Mouse (Mus musculus): ENCODE results near the gene Arl15. TPM values are rescaled to one million over a fixed set of nuclear protein-coding genes. Genes with fewer than 3 reads are reported as not detected.
"Not testable (repeated sequence)": the region's sequence is repeated elsewhere in the genome, so short reads cannot be mapped to it uniquely, and the experiment has no call there.

Arl15 gene
- 1 to 10 TPM; 4.4 to 6.1 TPM for total RNA-seq (2021)
- long read RNA-seq, experiment 1, partial matches to known transcripts: 0 of 3 reads
- long read RNA-seq, experiment 1, other reads (novel, unspliced or antisense): 3 of 3 reads
- long read RNA-seq, experiment 2, partial matches to known transcripts: 0 of 2 reads
- long read RNA-seq, experiment 2, other reads (novel, unspliced or antisense): 2 of 2 reads

GRCm38 (mm10) chr13:113794039-113794704, at the start of gene Arl15:
TSS of gene Arl15 (plus strand) at chr13:113794505.
- peak; percentile 97 for DNase-seq

- no peak for DNase-seq
Measured at GRCm38 (mm10) chr13:113745301-113745700, 49.0 kb upstream of the Arl15 start.

DNA sequence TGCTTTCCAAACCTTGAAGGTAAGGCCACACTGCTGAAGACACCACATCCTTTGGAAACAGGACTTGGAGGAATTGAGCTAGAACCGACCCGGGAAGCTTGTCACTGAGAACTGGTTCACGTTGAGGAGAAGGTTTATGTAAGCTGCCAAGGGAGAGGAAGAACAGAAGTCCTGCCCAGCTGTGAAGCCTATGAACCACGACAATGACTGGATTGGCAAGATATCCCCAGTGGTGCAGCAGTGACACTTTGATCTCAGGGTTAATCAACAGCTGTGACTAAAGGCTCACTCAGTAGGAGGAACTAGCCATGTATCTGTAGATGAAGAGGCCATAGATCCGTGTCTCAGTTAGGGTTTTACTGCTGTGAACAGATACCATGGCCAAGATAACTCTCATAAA, 43.5 kb upstream of the Arl15 start:
- no peak for DNase-seq

DNA sequence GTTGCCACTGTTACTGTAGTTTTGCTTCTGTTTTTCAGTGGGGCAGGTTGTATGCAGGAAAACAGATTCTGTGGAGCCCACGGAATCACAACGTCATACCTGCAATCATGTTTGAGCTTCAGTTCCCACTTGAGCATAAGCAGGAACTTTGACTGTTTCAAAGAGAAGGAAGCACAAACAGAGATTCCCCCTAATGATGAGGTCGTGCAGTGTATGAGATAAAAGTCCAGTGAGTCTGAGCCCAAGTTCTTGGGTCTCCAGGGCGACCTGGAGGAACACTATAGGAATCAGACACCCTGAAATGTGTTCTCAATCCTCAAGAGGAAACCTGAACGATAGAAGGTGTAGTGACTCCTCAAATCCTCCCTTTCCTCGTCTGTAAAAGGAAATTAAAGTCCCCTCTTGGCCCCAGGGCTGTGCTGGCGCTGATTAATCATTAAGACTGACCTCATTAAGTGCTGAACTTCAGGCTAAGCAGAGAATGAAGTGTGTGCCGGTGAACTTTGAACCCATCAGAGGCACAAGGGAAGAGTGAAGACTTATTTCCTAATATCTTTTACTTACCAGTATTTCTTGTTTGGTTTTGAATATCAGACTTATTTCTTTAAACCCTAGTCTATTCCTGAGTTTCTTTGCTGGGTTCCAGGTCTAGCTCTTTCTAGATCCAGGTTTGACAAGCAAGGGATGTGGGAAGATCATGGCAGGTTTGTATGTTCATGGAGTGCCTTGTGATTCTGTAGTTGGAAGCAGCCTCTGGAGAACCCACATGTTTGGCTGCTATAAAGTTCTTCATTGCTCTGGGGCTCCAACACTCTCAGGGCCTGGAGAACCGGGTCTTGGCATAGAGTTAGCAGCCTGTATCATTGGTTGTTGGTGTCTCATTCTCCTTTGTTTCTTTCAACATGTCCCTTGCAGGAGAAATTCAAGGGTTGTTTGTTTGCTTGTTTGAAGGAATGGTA, 39.3 kb upstream of the Arl15 start:
- no peak for DNase-seq

DNA sequence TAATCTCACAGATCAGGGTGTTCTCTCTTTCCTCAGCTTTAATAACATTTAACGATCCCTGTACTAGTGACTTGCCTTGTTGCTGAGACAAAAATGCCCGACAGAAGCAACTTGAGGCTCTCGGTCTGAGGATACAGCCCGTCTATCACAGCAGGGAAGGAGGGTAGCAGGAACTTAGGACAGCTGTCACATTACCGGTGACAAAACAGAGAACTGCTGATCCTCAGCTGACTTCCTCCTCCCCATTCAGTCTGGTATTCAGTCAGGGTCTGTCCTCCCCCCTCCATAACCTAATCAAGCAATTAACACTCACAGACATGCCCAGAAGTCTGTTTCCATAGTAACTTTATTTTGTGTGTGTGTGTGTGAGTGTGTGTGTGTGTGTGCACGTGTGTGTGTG, 38.5 kb upstream of the Arl15 start:
- DNase-seq: no peak

GRCm38 (mm10) chr13:113761717-113762116, 32.6 kb upstream of the Arl15 start:
- DNase-seq: no peak

DNA sequence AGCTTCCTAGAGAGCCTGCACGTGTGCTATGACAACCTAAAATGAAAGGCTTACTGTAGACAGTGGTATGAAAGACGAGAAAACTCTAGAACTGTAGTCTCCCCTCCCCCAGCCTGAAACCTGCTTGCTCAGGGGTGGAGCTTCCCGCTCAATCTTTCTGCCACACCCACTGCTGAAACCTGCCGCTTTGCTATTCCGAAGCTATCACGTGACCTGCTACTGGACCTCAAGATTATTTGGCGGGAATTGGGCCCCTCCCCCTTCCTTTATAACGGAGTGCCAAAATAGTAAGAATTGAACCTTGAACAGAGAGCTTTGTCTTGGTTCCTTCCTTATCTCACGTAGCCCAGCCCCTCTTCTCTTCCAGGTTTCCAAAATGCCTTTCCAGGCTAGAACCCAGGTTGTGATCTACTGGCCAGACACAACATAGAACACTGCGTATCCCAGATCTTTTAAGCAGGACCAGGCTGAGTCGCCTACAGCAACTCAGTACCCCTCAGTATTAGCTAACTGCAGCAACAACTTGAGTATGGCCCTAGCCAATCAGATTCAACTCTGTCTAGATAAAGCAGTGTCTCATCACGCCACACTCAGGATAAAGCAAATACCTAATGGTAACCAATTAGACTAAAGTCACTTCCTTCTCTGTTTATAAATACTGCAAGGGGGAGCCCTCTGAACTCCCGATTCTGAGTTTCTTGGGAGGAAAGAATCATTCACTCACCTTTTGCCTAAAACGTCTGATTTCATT, 31.4 kb upstream of the Arl15 start:
- no peak for DNase-seq

GRCm38 (mm10) chr13:113765411-113765810, 28.9 kb upstream of the Arl15 start:
- no peak for DNase-seq

- DNase-seq: no peak
Measured at GRCm38 (mm10) chr13:113769829-113770228, 24.5 kb upstream of the Arl15 start.

DNA sequence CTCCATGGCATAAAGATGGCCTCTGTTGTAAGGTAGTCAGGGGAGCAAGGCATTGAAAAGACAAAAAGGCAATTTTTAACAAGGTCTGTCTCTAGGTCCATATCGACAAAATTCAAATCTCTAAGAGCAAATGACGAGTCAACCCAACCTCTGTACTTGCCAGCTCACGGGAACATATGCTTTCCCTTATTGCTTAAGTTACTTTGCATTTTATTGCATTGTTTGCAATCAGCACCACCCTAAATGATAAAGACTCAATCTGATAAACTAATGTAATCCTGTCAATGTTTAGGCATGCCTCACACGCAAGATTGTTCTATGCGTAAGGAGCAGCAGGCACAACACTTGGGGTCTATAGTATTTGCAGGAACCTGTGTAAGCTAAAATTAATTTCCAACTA, 24.0 kb upstream of the Arl15 start:
- DNase-seq: no peak

GRCm38 (mm10) chr13:113771340-113771739, 23.0 kb upstream of the Arl15 start:
- no peak for DNase-seq

GRCm38 (mm10) chr13:113774799-113775198, 19.5 kb upstream of the Arl15 start:
- DNase-seq: no peak

DNA sequence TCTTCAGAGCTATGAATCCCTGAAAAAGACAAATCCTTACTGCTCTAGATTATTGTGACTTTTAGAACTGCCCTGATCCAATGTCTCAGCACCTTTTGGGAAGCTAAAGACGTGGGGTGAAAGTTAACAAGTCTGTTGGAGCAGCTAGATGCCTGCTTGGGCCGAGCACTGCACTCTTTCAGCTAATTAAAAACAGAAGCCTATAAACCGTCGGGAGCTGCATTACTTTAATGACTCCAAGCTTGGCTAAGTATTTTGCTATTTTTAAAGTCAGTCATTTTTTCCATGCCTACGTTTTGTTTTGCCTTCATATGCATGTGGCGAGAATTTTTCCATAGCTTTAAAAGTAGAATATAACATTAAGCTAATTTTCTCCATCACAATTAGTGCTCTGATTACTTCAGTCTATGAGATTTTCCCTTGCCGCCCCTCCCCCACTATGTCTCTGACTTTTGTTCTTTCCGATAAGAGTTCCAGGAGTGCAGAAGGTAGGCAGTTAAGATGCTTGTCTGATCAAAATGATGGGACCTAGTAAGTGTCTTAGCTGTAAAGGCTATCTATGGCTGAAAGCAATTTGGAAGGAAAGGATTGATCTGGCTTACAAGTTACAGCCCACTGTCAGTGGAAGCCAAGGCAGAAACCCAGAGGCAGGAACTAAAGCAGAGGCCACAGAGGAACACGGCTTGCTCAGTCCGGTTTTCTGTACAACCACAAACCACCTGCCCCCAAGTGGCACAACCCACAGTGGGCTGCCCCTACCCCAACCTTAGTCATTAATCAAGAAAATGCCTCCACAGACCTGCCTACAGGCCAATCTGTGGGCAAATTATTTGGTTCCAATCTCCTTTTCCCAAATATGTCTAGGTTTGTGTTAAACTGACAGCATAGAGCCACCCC, 18.8 kb upstream of the Arl15 start:
- DNase-seq: no peak

- no peak for DNase-seq
Measured at GRCm38 (mm10) chr13:113785803-113786202, 8.5 kb upstream of the Arl15 start.

DNA sequence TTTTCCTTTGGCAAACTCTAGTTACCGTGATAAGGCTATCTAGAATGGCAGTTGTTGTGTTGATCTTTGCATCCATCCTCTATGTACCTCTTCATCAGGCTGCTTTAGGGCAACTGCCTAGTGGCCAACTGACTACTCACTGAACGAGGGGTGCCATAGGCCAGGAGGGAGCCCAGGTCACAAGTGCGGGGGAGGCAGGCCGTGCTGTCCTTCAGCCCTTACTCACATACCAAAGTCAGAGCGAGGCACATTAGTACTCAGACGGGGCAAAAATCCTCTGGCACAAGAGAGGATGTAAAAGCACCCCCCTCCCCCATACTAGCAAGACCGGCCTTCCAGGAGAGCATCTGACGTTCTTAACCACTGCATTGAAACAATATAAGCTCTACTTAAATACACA, 7.2 kb upstream of the Arl15 start:
- no peak for DNase-seq

DNA sequence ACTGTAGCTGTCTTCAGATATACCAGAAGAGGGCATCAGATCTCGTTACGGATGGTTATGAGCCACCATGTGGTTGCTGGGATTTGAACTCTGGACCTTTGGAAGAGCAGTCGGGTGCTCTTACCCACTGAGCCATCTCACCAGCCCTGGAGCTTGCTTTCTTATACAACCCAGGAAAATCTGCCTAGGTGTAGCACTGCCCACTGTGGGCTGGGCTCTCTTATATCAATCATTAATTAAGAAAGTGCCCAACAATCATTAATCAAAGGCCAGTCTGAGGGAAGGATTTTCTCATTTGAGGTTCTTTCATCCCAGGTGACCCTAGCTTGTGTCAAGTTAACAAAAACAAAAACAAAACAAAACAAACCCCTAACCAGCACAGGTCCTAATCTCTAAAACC, 4.3 kb upstream of the Arl15 start:
- not testable (repeated sequence) for DNase-seq

DNA sequence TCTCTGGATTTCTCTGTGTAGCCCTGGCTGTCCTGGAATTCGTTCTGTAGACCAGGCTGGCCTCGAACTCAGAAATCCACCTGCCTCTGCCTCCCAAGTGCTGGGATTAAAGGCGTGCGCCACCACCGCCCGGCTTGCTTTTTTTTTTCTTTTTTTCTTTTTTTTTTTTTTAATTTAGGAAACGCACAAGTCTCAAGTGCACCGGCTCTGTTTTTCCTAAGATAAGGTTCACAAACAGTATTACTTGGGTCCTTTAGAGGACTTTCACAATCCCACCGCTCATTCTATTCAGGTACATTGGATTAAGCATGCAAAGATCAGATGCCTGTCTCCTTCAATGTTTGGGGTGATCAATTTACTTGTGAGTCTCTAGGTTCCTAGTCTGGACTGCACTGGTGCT, 668 bp upstream of the Arl15 start:
- DNase-seq: no peak

DNA sequence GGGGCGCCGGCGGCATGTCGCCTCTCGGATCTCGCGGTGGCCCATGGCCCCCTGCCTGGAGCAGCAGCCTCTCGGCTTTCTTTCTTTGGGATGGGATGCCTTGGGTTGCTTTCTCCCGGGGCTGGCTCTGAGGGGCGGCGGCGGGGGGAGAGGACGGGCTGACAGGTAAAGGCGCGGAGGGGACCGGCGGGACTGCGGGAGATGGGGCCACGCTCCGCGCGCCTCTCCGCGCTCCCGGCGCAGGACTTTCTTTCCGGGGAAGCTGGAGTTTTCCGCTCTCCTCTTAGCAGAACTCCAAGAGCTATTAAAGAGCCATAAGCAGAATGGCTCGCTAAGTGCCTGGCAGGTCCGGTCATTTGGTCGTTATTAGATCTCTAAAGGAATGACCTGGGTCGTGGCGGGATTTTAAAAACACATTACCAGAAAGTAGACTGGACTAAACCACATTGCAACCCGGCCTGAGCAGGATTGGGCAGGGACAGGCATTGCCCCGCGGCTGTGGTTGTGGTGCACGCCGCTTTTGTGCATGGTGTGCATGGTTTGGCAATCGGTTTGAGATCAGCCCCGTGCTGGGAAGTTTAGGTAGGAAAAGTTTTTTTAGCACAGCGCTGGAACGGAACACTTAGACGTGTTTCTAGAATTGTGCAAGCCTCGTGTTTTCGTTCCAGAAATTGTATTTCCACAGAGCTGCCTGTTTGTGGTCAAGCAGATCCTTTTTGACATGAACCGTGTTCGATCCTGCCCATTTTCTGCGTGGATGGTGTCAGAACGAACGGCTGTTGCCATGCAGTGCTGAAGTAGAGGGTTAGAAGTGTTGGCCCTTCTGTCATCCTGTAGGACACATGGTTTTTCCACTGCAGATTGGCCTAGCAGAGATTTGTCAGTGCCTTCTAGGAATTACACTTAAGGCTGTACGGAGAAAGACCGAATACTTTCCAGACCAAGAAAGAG, 675 bp downstream of the Arl15 start:
- peak; percentile 18 for DNase-seq

- no peak for DNase-seq
Measured at GRCm38 (mm10) chr13:113797378-113797777, 3.1 kb downstream of the Arl15 start.

- no peak for DNase-seq
Measured at GRCm38 (mm10) chr13:113799361-113799760, 5.1 kb downstream of the Arl15 start.

All from gastrocnemius, postnatal 25 days (tissue).